Mouse (Mus musculus): Measurements from ENCODE around the gene Pagr1b. TPM values are rescaled to one million over a fixed set of nuclear protein-coding genes. Genes with fewer than 3 reads are reported as not detected.

The Pagr1b gene
- polyA plus RNA-seq, 1 experiment from 2014 or later: 0.45 TPM

GRCm38 (mm10) chr7:126996449-126996848, 19.8 kb downstream of the Pagr1b start:
- DNase-seq (ENCODE audit: low spot score): no peak
- 86% methylated on average over 4 of the region's 4 CpGs for WGBS
- Histone ChIP-seq H3K36me3 (ENCODE audit: control insufficient read depth, insufficient read depth, low read length) (no peaks in the 10 kb centered on the region), H3K9me3 (ENCODE audit: control insufficient read depth, low read length) (0 out of 2 replicates have a peak, but pooled peaks cover 5% of the 10 kb centered on the region), H3K27ac (ENCODE audit: low read depth) (no peak overlapping the region), H3K9ac (ENCODE audit: low read length) (no peak overlapping the region), H3K27me3 (replicated peaks; ENCODE audit: control insufficient read depth, insufficient read depth, low read length) (no peaks in the 10 kb centered on the region), H3K4me1 (replicated peaks; ENCODE audit: control insufficient read depth, insufficient read depth, low read length) (no peaks in the 10 kb centered on the region), H3K4me2 (ENCODE audit: low read length) (no peak overlapping the region), H3K4me3 (ENCODE audit: low read depth, low read length) (no peak overlapping the region)
- ATAC-seq (replicated peaks; ENCODE audit: low FRiP score, low TSS enrichment, low read depth): no peak

GRCm38 (mm10) chr7:126988816-126989215, 27.5 kb downstream of the Pagr1b start:
- no peak overlapping the region for H3K4me2 ChIP-seq (ENCODE audit: low read length)
- WGBS: 62% methylated on average over 8 of the region's 8 CpGs

GRCm38 (mm10) chr7:126986319-126986718, 30.0 kb downstream of the Pagr1b start:
- Histone ChIP-seq H3K9ac (ENCODE audit: low read length) (no peak overlapping the region), H3K36me3 (ENCODE audit: control insufficient read depth, insufficient read depth, low read length) (0 out of 2 replicates have a peak, but pooled peaks cover under 1% of the 10 kb centered on the region), H3K27me3 (replicated peaks; ENCODE audit: control insufficient read depth, insufficient read depth, low read length) (no peaks in the 10 kb centered on the region), H3K9me3 (ENCODE audit: control insufficient read depth, low read length) (no peaks in the 10 kb centered on the region), H3K4me3 (ENCODE audit: low read depth, low read length) (no peak overlapping the region), H3K4me2 (ENCODE audit: low read length) (no peak overlapping the region), H3K4me1 (replicated peaks; ENCODE audit: control insufficient read depth, insufficient read depth, low read length) (no peaks in the 10 kb centered on the region), H3K27ac (ENCODE audit: low read depth) (no peak overlapping the region)
- WGBS: 47% methylated on average over 9 of the region's 9 CpGs
- ATAC-seq (replicated peaks; ENCODE audit: low FRiP score, low TSS enrichment, low read depth) (peak; percentile 62; the same call in 1 of the 2 replicates), DNase-seq (ENCODE audit: low spot score) (peak; percentile 54)

More at GRCm38 (mm10) chr7:126988816-126989215, 27.5 kb downstream of the Pagr1b start:
- no peak for DNase-seq (ENCODE audit: low spot score)
- no peaks in the 10 kb centered on the region for H3K27me3 ChIP-seq (replicated peaks; ENCODE audit: control insufficient read depth, insufficient read depth, low read length)
- no peaks in the 10 kb centered on the region for H3K4me1 ChIP-seq (replicated peaks; ENCODE audit: control insufficient read depth, insufficient read depth, low read length)
- ATAC-seq (replicated peaks; ENCODE audit: low FRiP score, low TSS enrichment, low read depth): no peak
- H3K36me3 ChIP-seq (ENCODE audit: control insufficient read depth, insufficient read depth, low read length): no peaks in the 10 kb centered on the region
- no peak overlapping the region for H3K27ac ChIP-seq (ENCODE audit: low read depth)
- no peaks in the 10 kb centered on the region for H3K9me3 ChIP-seq (ENCODE audit: control insufficient read depth, low read length)
- no peak overlapping the region for H3K4me3 ChIP-seq (ENCODE audit: low read depth, low read length)
- no peak overlapping the region for H3K9ac ChIP-seq (ENCODE audit: low read length)

- no peak for ATAC-seq (replicated peaks; ENCODE audit: low FRiP score, low TSS enrichment, low read depth)
- WGBS: 38% methylated on average over 10 of the region's 10 CpGs
- DNase-seq (ENCODE audit: low spot score): no peak
Measured at GRCm38 (mm10) chr7:126984667-126985444, 31.4 kb downstream of the Pagr1b start.

GRCm38 (mm10) chr7:126983113-126983512, 33.2 kb downstream of the Pagr1b start:
- H3K27ac ChIP-seq (ENCODE audit: low read depth): no peak overlapping the region
- no peaks in the 10 kb centered on the region for H3K27me3 ChIP-seq (replicated peaks; ENCODE audit: control insufficient read depth, insufficient read depth, low read length)
- H3K4me3 ChIP-seq (ENCODE audit: low read depth, low read length): no peak overlapping the region
- peaks cover 31% of the 10 kb centered on the region for H3K36me3 ChIP-seq (ENCODE audit: control insufficient read depth, insufficient read depth, low read length)
- WGBS: 71% methylated on average over 7 of the region's 7 CpGs
- H3K4me1 ChIP-seq (replicated peaks; ENCODE audit: control insufficient read depth, insufficient read depth, low read length): no peaks in the 10 kb centered on the region
- ATAC-seq (replicated peaks; ENCODE audit: low FRiP score, low TSS enrichment, low read depth) (no peak), DNase-seq (ENCODE audit: low spot score) (no peak)
- no peak overlapping the region for H3K9ac ChIP-seq (ENCODE audit: low read length)
- no peak overlapping the region for H3K4me2 ChIP-seq (ENCODE audit: low read length)
- H3K9me3 ChIP-seq (ENCODE audit: control insufficient read depth, low read length): no peaks in the 10 kb centered on the region

More at GRCm38 (mm10) chr7:126984667-126985444, 31.4 kb downstream of the Pagr1b start:
- Histone ChIP-seq H3K36me3 (ENCODE audit: control insufficient read depth, insufficient read depth, low read length) (peaks cover 13% of the 10 kb centered on the region), H3K4me3 (ENCODE audit: low read depth, low read length) (no peak overlapping the region), H3K27ac (ENCODE audit: low read depth) (no peak overlapping the region), H3K9ac (ENCODE audit: low read length) (no peak overlapping the region), H3K4me1 (replicated peaks; ENCODE audit: control insufficient read depth, insufficient read depth, low read length) (no peaks in the 10 kb centered on the region), H3K27me3 (replicated peaks; ENCODE audit: control insufficient read depth, insufficient read depth, low read length) (no peaks in the 10 kb centered on the region), H3K4me2 (ENCODE audit: low read length) (no peak overlapping the region), H3K9me3 (ENCODE audit: control insufficient read depth, low read length) (no peaks in the 10 kb centered on the region)

GRCm38 (mm10) chr7:126982054-126982453, 34.2 kb downstream of the Pagr1b start:
- H3K9ac ChIP-seq (ENCODE audit: low read length): no peak overlapping the region
- H3K36me3 ChIP-seq (ENCODE audit: control insufficient read depth, insufficient read depth, low read length): peaks cover 35% of the 10 kb centered on the region
- no peak overlapping the region for H3K4me3 ChIP-seq (ENCODE audit: low read depth, low read length)
- ATAC-seq (replicated peaks; ENCODE audit: low FRiP score, low TSS enrichment, low read depth): no peak
- H3K4me1 ChIP-seq (replicated peaks; ENCODE audit: control insufficient read depth, insufficient read depth, low read length): 0 out of 2 replicates have a peak, but pooled peaks cover 3% of the 10 kb centered on the region
- 78% methylated on average over 4 of the region's 4 CpGs for WGBS
- H3K4me2 ChIP-seq (ENCODE audit: low read length): no peak overlapping the region
- DNase-seq (ENCODE audit: low spot score): no peak
- H3K27me3 ChIP-seq (replicated peaks; ENCODE audit: control insufficient read depth, insufficient read depth, low read length): no peaks in the 10 kb centered on the region
- no peaks in the 10 kb centered on the region for H3K9me3 ChIP-seq (ENCODE audit: control insufficient read depth, low read length)
- no peak overlapping the region for H3K27ac ChIP-seq (ENCODE audit: low read depth)

- no peaks in the 10 kb centered on the region for H3K27me3 ChIP-seq (replicated peaks; ENCODE audit: control insufficient read depth, insufficient read depth, low read length)
- no peak overlapping the region for H3K9ac ChIP-seq (ENCODE audit: low read length)
- ATAC-seq (replicated peaks; ENCODE audit: low FRiP score, low TSS enrichment, low read depth) (no peak), DNase-seq (ENCODE audit: low spot score) (no peak)
- WGBS: 79% methylated on average over 2 of the region's 2 CpGs
- no peaks in the 10 kb centered on the region for H3K9me3 ChIP-seq (ENCODE audit: control insufficient read depth, low read length)
- H3K4me3 ChIP-seq (ENCODE audit: low read depth, low read length): no peak overlapping the region
- H3K4me1 ChIP-seq (replicated peaks; ENCODE audit: control insufficient read depth, insufficient read depth, low read length): 0 out of 2 replicates have a peak, but pooled peaks cover 5% of the 10 kb centered on the region
- peaks cover 35% of the 10 kb centered on the region for H3K36me3 ChIP-seq (ENCODE audit: control insufficient read depth, insufficient read depth, low read length)
- no peak overlapping the region for H3K4me2 ChIP-seq (ENCODE audit: low read length)
- H3K27ac ChIP-seq (ENCODE audit: low read depth): no peak overlapping the region
Measured at GRCm38 (mm10) chr7:126981601-126982000, 34.7 kb downstream of the Pagr1b start.

- 87% methylated on average over 6 of the region's 6 CpGs for WGBS
- Histone ChIP-seq H3K4me1 (replicated peaks; ENCODE audit: control insufficient read depth, insufficient read depth, low read length) (0 out of 2 replicates have a peak, but pooled peaks cover 5% of the 10 kb centered on the region), H3K9me3 (ENCODE audit: control insufficient read depth, low read length) (no peaks in the 10 kb centered on the region), H3K36me3 (ENCODE audit: control insufficient read depth, insufficient read depth, low read length) (peaks cover 35% of the 10 kb centered on the region), H3K4me3 (ENCODE audit: low read depth, low read length) (no peak overlapping the region), H3K9ac (ENCODE audit: low read length) (no peak overlapping the region), H3K4me2 (ENCODE audit: low read length) (no peak overlapping the region), H3K27ac (ENCODE audit: low read depth) (no peak overlapping the region), H3K27me3 (replicated peaks; ENCODE audit: control insufficient read depth, insufficient read depth, low read length) (no peaks in the 10 kb centered on the region)
- DNase-seq (ENCODE audit: low spot score) (no peak), ATAC-seq (replicated peaks; ENCODE audit: low FRiP score, low TSS enrichment, low read depth) (no peak)
Measured at GRCm38 (mm10) chr7:126978841-126979240, 37.4 kb downstream of the Pagr1b start.
